Mouse (Mus musculus): ENCODE results near the gene Tmem72. TPM values are rescaled to one million over a fixed set of nuclear protein-coding genes. Genes with fewer than 3 reads are reported as not detected.

The Tmem72 gene
- total RNA-seq, 2 experiments from 2014 or later, result 0.02 TPM

Small RNAs within 50 kb of the gene (microRNA-seq; reads per million reads assigned to microRNA genes)
- 0 to 0.35 reads per million in 2 experiments for gene Mir7043

Other genes starting within 250 kb of the Tmem72 start
- gene Olfr211, start 227.8 kb downstream of the Tmem72 start, total RNA-seq (2021), result not detected
- not detected for gene Olfr212, start 210.4 kb downstream of the Tmem72 start, total RNA-seq (2021)
- not detected for gene Olfr213, start 178.5 kb downstream of the Tmem72 start, total RNA-seq (2021)
- 1 to 10 TPM; 3.1 to 3.2 TPM for gene Gm5580, start 165.8 kb downstream of the Tmem72 start, total RNA-seq (2021)
- not detected for gene Olfr214, start 162.7 kb downstream of the Tmem72 start, total RNA-seq (2021)
- gene Olfr215, start 132.7 kb downstream of the Tmem72 start, total RNA-seq (2021), result not detected
- 10 to 100 TPM; 33.9 to 38.5 TPM for gene Zfp422, start 87.9 kb downstream of the Tmem72 start, total RNA-seq (2021)
- 10 to 100 TPM; 41.6 to 75.0 TPM for gene Depp1, start 66.3 kb downstream of the Tmem72 start, total RNA-seq (2021)
- gene Rassf4, start 43.0 kb downstream of the Tmem72 start, total RNA-seq (2021), result 1 to 10 TPM; 5.0 to 6.5 TPM

Measured in heart, postnatal 10 days (tissue).